Mouse (Mus musculus): ENCODE measurements around the gene Capn2.

The Capn2 gene

DNA sequence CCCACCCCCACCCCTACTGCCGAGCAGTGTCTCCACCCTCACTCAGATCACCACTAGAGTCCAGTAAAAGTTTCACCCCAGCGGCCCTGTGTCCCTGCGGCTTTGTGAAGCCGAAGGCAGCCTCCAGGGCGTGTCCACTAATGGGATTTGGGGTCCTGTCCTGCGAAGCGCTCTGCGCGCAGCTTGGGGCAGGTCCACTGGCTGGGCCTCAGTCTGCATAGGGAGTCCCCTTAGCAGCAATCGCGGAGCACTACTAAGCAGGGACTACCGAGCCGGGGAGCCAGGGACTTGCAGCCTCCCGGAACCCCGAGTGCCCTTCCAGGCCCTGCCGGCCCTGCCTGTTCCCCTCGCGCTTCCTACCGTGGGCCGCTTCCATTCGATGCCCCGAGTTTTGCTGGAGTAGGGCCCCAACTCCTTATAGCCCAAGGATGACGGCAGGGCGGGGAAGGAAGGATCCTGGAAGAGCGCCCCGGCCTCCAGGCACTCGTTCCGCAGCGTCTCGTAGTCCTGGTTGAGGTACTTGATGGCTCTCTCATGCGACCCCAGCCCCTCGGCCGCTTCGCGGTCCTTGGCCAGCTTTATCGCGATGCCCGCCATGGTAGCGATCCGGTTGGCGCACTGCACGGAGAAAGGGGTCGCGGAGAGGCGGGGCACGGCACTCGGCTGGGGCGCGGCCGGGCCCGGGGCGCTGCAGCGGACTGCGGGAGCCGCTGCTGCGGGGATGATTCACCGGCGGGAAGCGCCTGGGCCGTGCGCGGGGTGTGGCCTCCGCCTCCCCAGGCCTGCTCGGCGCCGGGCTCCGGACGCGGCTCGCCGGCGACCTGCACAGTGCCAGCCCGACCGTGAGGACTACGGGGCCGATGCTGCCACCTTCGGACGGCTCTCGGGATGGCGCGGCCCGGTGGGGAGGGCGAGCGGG is at the start of gene Capn2:
Gene Capn2 (minus strand): TSS at position 851 of the 919 bp plus-strand sequence.
- peak; percentile 90 to 92 for DNase-seq

DNA sequence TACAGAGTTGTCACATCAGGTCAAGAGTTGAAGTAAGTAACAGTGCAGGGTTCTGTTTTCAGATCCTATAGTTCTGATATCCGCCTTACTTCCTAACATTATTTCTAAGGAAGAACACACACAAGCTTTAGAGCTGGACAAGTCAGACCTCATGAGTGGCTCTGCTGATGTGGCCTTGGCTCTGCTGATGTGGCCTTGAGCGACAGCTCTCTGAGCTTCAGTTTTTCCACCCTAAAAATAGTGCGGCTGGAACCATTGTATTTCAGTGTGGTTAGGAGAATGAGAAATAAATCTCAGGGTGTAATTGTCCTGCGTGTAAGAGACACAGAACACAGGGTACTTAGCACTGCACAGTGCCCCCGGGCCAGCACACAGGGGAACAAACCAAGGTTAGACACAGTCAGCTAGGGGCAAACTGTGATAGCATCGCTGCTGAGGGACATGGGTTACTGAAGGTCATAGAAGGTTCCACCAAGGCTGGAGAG is 48.0 kb upstream of the Capn2 start:
- no peak for DNase-seq

DNA sequence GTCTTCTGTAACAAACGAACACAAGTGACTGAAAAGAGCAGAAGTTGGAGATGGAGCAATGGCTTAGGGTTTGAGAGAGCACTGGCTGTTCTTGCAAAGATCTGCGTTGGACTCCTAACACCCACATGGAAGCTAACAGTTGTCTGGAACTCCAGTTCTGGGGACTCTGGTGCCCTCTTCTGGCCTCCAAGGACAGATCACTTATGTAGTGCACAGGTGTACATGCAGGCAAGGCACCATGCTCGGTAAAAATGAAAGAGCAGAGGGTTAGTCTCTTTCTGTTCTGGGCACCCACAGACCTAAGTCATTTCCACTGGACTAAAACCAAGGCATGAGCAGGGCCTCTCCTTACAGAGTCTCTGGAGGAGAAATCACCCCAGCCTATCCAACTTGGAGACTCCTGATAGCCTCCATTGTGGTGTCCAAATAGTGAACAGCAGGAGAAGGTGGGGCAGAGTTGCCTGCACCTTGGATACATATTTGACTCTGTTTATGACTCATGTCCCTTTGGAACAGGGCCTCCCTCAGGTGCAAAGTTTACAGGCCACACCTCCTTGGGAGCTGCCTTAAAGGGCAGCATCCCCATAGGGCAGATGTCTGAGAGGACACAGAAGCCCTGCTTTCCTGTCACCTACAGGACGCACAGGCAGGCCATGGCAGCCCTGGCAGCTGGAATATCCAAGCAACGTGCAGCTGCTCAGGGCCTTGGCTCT is 47.2 kb upstream of the Capn2 start, which contains the start of gene Capn8:
Gene Capn8 (plus strand): TSS at position 600 of the 713 bp plus-strand sequence.
- no peak for DNase-seq

DNA sequence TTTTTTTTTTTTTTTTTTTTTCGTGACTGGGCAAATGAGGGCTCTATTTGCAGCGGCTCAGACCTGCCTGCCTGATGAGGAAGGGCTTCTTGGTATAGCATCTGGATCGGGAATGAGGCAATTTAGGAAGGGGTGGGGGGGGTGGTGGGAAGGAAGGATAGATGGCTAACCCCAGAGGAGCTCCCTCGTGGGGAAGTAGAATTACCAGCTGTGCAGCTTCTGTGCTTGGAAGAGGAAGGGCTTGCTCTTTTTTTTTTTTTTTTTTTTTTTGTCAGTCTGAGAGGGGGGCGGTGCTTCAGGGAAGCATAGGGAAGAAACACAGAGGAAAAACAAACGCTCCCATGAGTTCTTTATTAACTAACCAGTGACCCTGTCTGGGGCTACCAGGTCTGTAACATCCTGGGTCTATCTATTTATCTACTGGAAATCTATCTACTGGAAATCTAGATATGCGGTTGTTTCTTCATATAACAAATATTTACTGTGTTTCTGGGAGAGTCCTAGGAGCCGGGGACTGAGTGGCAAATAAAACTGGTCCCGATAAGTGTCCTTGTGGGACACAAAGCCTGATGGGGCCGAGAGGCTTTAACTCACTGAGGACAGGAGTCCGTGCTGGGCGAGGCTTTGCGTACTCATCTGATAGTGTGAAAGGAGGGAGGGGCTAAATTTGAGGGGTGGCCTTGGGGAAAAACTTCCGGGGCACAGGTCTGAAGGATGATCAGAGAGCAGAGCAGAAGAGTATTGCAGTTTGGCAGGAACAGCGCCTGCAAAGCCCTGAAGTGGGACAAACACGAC is 45.4 kb upstream of the Capn2 start:
- no peak for DNase-seq

DNA sequence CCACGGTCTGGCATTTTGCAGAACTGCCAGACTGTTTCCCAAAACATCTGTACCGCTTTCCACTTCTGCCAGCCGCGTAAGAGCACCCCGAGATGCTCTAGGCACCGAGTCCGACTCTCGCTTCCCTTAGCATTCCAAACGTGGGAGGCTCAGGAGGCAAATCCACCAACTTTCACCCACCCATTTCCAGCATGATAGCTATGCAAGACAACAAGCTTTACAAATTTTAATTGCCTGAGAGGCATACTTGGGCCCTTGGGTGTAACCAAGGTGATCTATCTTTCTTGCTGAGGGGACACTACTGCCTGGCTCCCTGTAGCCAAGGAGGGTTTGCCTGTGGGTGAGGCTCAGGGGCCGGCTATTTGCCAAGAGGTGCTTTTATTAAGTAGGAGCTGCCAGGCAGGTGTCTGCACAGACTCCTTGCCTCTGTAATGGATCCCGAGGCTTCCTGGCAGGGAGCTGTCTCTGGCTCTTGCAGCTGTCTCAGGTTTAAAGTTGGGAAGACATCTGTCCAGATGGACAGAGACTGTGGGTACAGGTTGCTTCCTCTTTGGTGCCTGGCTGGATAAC is 44.6 kb upstream of the Capn2 start:
- no peak for DNase-seq

DNA sequence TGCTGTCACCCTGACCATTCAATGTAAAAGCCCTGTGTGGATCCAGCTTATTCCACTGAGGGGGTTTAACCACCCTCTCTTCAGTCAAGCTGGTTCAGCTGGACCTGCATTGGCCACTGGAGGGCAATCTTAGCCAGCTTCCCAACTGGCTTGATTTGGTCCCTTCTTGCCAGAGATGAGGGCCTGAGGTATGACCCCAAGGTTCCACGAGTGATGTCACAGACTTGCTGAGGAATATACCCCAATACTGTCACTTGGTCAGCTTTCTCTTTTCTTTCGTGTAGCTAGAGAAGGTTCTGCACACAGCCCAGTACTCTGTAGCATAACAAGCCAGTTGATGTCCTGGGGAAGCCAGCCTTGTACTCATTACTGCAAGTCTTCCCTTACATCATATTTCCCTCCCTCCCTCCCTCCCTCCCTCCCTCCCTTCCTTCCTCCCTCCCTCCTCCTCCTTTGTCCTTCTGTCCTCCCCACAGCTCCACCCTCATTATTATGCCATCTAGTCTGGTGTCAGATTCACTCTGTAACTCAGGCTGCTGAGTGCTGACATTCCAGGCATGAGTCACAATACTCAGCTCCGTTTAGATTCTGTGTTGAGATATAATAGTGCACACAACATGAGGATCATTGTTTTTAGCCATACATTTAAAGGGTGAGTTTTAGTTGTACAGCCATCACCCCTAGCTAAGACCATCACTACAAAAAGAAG is 43.1 kb upstream of the Capn2 start:
- DNase-seq, result peak; percentile 26 to 28

DNA sequence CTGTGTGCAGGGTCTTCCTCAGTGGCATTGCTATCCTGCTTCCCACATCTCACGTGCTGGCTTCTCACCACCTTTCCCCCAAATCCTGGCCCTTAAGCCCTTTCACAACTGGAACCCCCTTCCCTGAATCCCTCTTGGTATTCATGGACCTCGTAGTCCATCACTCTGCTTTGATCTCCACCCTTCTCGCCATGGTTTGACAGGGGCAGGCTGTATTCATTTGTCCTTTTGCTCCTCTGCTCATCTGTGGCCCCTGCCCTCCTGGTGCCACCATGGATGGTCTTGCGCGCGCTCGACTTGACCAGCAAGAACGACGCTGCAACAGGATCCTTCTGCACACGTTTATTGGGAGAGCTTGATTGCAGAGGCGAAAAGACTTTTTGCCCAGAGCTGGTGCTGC is 42.1 kb upstream of the Capn2 start:
- no peak for DNase-seq

DNA sequence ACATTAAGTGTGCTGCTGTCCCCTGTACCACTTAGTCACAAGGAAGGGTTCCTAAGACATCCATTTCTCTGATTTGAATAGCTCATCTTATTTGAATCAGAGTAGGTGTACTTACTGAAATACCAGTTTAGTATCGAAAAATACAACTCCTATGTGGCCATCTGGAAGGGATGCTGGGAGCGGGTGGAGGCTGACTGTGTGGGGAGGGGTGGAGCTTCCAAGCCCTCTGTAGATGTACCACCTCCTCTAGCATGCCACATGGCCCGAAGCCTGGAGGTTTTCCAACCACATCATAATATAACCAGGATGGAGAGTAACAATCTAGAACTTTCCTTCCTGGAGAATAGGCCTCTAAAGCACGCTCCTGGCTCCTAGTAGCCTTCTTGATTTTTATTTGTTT is 40.9 kb upstream of the Capn2 start:
- no peak for DNase-seq

DNA sequence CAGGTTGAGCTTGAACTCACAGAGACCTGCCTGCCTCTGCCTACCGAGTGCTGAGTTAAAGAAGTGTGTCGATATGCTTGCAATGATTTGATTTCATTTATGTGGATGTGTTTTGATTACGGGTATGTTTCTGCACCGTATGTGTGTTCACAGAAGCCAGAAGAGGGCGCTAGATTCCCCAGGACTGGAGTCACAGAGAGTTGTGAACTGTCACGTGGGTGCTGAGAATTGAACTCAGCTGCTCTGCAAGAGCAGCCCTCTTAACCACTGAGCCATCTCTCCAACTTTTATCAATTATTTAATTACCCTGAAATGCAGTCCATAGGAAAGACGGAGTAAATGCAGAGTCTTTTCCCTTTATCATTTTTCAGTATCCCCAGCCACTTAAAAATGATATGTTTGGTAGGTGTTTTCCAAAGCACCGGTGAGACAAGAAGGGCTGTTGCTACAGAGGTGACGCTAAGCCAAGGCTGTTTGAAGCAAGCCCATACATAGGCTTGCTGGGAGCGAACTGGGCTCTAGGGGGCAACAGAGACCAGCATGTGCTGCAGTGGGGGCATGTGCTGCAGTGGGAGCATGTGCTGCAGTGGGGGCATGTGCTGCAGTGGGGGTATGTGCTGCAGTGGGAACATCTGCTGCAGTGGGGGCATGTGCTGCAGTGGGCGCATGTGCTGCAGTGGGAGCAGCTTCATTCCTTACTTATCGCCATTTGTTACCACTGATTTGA is 36.4 kb upstream of the Capn2 start:
- peak; percentile 52 to 62 for DNase-seq

DNA sequence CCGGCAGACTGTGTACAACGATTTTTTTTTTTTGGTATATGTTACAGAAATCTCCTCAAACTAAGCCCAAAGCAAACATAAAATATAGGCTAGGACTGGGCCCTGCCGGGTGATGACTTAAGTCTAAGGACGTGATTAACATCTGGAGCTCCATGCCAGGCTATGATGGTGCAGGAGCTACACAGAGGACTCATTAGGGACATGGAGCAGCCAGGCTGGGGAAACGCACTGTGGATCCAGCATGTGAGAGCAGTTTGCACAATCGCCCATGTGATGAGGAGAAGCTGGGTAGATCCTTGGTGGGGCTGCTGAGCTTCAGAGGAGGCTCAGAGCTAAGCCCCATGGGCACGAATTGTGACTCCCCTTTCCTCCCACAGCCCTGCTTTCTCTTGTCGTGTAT is 33.4 kb upstream of the Capn2 start:
- DNase-seq, result no peak

DNA sequence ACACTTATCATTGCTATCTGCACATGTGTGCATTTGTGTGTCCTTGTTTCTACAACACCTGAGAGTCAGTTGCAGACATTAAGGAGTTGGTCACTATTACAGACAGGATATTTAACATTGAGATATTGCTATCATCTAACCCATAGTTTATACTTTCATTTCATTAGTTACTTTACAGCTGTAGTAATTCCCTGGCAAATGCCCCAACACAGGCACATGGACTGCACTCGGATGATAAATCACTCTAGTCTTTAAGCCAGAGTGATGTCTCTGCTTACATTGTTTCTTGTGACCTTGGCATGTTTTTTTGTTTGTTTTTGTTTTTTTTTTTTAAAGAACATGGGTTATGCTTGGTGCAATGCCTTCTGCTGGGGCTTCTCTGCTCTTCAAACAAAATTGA is 26.5 kb upstream of the Capn2 start:
- DNase-seq, result no peak

DNA sequence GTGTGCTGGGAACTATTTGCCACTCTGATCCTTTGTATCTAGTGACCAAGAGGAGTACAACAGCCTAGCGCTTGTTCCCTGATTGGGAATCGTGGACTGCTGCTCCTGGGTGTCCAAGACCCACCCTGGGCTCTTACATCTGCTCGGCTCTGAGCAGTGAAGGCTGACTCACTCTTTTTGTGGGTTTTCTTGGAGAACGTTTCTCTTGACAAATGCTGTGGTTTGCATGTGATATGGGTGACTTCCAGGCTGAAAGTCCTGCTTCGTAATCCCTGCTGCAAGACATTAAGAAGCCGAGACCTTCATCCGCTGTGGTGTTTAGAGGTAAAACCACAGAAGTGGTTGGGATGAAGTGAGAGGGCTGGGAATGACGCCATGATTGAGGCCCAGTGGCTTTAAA is 25.7 kb upstream of the Capn2 start:
- no peak for DNase-seq

DNA sequence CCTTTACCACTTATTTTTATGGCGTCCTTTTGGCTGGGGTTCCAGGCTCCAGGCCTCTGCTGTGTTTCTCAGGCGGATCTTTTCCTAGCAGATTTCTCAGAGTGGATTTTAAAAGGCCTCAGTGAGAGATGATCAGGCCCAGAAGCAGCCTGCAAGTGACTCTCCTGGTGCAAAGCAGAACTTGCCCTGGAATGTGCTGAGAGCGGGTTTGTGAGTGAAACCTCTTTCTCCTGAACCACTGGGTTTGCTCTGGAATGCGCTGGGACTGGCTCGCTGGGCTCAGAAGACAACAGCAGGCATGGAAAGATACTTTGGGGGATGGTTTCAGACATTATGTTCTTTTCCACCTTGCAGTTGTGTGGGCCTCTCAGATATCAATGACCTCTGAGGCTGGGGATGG is 24.7 kb upstream of the Capn2 start:
- no peak for DNase-seq

DNA sequence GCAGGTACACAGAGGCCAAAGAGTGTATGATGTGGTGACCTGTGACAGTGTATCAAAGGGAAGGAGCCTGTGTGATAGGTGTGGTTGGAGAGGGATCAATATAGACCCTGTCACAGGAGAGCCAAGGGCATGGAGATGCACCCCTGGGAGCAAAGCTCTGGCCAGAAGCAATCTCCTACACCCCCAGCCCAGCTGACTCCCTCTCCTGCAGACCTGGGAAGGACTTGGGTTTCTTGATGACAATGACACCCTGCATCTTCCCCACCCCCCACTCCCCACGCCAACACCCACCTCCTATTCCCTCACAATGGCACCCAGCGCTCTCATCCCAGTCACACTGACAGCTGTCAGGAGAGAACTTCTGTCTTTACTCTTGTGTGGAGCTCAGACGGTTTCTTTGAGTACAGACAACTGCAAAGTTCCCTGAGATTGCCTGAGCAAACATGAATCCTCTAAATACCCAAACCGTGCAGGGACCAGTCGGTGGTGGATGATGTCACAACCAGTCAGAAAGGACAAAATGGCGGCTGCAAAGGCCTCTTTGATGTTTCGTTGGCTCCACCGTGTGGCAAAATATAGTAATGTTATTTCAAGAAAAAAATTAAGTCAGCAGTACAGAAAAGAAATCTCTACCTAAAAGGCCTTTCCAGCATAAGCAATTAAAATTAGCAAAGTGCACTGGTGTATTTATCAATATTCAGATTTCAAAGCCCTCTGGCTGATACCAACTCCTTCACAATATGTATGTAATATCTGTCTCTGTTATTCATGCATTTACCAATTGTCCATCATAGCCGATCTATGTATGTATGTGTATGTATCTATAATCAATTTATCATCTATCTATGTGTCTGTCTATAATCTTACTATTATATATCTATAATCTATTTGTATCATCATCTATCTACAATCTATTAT is 21.9 kb upstream of the Capn2 start:
- DNase-seq, result peak; percentile 76 to 78

DNA sequence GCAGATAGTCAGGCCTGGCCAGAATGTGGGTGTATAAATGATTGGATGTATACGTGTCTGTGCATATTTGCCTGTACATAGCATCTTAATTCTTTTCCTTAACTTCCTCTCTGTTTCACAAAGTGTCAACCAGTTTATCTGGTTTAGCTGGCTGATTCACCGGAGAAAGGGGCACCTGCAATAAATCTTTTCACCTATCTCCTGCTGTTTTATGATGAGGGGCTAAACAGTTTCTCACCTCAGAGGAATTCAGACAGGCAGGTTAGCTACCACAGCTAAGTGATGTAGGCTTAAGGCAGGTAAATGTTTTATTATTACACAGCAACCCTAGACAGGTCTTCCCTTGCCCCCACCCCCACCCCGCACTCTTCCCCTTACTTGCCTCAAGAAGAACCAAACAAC is 17.7 kb upstream of the Capn2 start:
- no peak for DNase-seq

DNA sequence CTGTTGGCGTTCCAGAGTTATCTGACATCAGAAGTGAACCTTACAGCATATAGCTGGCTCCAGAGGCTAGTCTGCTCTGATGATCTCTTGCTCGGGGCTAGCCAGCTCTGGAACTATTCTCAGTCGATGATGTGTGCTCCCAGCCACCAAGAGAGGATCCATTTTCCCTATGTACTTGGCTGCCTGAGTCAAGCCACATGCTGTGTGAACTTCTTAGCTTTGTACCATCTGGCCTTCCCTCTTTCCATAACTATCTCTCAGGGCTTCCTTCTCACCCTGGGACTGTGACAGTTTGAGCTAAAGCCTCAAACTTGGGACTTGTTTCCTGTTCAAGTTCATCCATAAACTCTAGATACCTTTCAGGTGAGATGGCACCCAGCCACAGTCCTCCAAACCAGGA is 16.2 kb upstream of the Capn2 start:
- DNase-seq, result no peak

DNA sequence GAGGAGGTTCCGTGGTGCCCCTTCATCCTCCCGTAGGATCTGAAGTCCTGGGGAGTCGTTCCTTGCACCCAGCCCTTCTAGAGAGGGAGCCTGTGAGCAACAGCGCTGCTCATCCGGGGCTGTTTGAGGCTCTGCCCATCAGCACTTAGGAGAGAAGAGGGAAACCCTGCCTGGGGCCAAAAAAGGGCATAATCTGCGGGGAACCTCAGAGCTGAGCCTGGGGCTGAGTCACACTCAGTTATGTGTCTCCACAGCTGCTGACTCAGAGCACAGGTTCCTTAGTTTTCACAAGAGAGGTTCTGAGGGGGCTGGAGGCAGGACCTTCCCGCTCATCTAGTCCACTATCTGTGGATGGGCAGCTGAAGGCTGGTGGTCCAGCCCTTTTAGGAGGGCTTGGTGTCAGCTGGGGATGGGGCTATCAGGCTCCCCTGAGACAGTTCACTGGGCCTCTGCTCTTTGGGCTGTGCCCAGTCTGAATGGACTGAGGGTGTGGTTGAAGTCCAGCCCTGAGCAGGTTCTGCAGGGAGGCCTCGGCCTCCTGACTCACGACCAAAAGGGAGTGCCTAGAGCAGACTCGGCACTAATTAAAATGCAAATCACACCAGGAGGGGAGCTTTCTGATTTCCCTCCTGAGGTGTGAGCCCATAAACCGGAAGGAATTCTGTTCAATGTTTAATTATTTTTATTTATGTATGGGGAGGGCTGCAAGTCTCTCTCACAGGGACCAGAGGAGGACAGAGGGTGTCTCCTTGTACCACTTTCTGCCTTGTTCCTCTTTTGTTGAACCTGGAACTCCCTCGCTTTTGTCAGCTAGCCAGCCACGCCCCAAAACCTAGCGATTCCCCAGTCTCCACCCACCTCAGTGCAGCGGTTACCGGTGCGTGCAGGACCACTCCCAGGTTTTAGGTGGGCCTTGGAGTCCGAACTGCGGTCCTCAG is 10.8 kb upstream of the Capn2 start:
- DNase-seq, result no peak

DNA sequence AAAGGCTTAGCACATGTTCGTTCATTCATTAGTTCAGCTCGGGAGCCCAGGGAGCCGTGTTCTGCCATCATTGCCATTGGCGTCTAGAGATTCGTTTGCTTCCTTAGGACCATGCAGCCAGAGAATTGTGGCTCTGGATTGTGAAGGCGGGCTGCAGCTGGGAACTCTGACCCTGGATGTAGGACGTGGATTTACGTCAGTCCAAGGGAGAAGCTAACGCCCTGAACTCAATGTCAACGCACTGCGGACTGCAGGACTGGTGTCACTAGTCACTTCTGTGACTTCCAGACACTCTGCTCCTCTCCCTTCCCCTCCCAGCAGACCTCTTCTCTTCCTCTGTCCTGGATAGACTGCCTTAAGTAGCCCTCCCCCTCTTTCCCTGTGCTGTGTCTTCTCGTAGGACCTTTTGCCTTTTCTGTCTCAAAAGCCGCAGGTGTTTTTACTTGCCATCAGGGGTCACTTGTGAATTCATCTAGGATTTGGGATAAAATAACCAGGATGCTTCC is 9.9 kb upstream of the Capn2 start:
- no peak for DNase-seq

DNA sequence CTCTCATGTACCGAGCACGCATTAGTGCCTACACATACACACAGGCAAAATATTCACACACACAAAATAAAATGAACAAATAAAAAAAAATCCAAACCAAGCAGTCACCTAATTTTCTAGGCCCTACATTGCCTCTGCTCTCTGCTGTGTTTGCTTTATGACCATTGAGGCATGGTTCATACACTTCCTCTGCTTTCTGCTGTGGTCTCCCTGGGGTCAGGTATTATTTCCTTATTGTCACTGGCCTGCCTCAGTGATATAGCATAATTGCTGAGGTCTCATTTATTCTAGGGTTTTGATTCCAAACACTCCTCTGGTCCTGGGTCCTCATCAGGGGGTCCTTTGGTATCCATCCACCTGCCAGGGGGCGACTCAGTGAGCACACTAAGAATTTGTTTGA is 8.2 kb upstream of the Capn2 start:
- DNase-seq, result no peak
